18 mouse cellular contexts compared by ENCODE assay signal in genomic region chr4:86681421-86681820, GRCm38 (mm10).
"Had no signal": no experiment of that assay in that cellular context is flagged by ENCODE, and none has a peak within 500 bp of the region (broad histone marks: within the 10 kb centered on the region; RNA-seq: fewer than 3 reads in every experiment).

No protein-coding gene starts in this region.

- H3K4me3 ChIP-seq: limb, embryonic 15.5 days; lung, embryonic 15.5 days; midbrain, embryonic 10.5 days; myocyte; neural tube, embryonic 15.5 days; stomach, embryonic 15.5 days had no signal

- H3K9me3 ChIP-seq: limb, embryonic 15.5 days; lung, embryonic 15.5 days; midbrain, embryonic 10.5 days; neural tube, embryonic 15.5 days; stomach, embryonic 15.5 days had no signal

- ATAC-seq: intestine, postnatal 0 days had no signal

- H3K9ac ChIP-seq: limb, embryonic 15.5 days; lung, embryonic 15.5 days; neural tube, embryonic 15.5 days; stomach, embryonic 15.5 days had no signal

- H3K27me3 ChIP-seq: limb, embryonic 15.5 days; lung, embryonic 15.5 days; neural tube, embryonic 15.5 days; stomach, embryonic 15.5 days had no signal

- H3K4me1 ChIP-seq: midbrain, embryonic 10.5 days; neural tube, embryonic 15.5 days; stomach, embryonic 15.5 days had no signal

- H3K27ac ChIP-seq: limb, embryonic 15.5 days; lung, embryonic 15.5 days; macrophage; midbrain, embryonic 10.5 days; neural tube, embryonic 15.5 days; stomach, embryonic 15.5 days had no signal

- H3K36me3 ChIP-seq: limb, embryonic 15.5 days; lung, embryonic 15.5 days; midbrain, embryonic 10.5 days; neural tube, embryonic 15.5 days; stomach, embryonic 15.5 days had no signal

- DNase-seq: kidney, adult 8-10 months; kidney, postnatal 36 days; layer of hippocampus, adult 9-11 months; layer of hippocampus, postnatal 36 days; lung, postnatal 14 days; midbrain, embryonic 14.5 days; right cerebral cortex, postnatal 4 days; spleen, adult 18-20 months; thymus, adult 2 months; thymus, postnatal 36 days had no signal

- H3K4me2 ChIP-seq: limb, embryonic 15.5 days; lung, embryonic 15.5 days; neural tube, embryonic 15.5 days; stomach, embryonic 15.5 days had no signal
